Mouse (Mus musculus): ENCODE measurements around the gene Nrcam. TPM values are rescaled to one million over a fixed set of nuclear protein-coding genes. Genes with fewer than 3 reads are reported as not detected.

The Nrcam gene
- polyA plus RNA-seq, 1 experiment = not detected

DNA sequence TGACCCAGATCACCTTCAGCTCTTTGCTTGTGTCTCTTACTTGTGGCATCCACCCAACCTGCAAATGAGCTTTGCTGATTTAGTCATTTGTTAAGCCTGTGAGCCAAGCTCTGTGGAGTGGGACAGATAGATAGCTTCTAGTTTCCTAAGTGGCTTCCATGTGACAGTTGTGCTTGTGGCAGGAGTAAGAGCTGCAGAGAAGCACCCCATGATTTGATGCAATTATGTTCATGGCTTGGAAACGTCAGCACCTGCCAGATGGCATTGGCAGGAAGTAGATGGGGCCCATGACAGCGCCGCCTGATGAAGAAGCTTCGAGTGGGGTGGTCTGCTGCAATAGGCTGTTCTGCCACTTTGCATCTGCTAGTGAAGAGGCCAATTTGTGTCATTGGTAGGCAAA is 186.4 kb downstream of the Nrcam start:
- TF ChIP-seq GATA1 (IDR thresholded peaks at IDR 0.05; ENCODE audit: low read length) = no peak

DNA sequence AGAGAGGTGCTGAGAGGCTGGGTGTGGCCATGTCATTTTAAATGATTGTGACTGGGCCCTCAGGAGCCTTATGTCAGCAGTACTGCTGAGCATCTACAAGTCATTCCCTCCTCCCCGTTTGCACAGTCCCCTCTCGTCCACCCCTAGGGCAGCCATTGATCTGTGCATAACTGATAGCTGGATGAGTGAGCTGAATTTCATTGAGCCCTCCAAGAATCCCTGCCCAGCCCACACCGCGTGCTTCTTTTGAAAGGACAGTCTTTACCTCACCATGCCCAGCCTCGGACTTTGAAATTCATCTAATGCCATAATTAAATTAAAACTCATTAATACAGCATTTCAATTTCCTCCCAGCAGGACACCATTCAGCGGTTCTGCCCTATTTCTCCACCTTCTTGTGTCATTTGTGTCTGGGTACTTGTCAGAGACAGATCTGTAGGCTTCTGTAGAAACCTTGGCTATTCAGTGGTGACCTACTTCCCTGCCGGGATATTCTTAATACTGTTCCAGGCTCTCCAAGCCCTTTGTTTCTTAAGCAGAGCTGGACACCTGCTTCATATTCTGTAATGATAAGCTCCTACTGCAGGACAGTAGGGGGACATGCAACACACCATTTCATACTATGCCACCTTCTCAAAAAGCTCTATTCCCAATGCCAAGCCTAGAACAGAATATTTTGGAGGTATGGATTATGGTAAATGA is 190.9 kb downstream of the Nrcam start:
- no peak for TF ChIP-seq GATA1 (IDR thresholded peaks at IDR 0.05; ENCODE audit: low read length)

DNA sequence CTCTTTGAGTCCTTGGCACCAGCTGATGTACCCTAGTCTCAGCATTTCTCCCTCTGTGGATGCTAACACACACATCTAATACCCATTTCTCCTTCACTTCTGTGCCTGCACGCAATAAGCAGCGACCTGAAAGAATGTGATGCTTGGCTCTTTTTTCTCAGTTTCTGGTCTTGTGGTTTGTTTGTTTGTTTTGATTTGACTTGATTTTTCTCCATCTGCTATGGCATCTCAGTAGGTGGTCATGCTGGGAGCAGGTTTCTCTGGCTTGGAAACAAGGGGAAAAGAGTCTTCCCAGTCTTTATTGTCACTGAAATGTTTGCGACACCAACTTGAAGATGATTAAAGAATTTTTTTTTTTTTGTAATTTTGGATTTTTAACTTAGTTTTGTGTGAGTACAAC is 192.8 kb downstream of the Nrcam start:
- TF ChIP-seq GATA1 (IDR thresholded peaks at IDR 0.05; ENCODE audit: low read length) = no peak

DNA sequence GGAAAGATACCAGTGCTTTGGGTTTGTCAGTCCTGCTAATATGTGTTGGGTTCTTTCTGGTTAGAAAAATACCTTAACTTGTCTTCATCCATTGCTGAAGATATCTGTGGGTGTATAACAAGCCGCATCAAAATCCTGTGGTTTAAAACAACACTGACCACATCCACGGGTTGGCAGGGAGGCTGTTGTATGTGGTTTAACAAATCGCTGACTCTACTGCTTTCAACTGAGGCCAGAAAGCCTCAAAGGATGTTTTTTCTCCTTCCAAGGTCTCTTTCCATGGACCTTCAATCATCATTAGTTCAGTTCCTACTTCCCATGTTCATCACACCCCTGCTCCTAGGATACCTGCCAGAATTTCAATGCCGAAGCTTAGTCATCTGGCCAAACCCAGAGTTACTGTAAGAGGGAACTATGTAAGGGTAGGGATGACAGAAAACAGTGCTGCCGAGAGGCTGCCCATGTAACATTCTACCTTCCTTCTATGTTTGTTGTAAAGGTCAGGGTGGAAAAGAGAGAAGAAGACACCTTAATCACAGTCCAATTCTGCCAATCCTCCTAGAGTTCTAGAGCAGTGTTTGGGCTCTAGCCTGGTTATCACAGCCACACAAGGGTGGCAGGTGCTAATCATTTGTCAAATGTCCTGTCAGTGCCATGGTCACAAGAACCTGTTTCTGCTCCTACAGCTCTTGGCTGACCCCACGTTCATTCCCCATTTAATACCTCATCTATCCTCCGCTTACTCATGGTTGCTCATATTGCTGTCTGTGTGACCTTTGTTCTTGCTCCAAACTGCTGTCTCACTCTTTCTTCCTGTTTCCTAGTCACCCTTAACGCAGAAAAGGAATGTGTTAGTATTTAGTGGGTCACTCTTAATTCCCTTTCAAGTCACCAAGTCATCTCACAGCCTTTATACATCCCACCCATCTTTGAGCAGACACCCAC is 196.2 kb downstream of the Nrcam start:
- TF ChIP-seq GATA1 (IDR thresholded peaks at IDR 0.05; ENCODE audit: low read length) = no peak

DNA sequence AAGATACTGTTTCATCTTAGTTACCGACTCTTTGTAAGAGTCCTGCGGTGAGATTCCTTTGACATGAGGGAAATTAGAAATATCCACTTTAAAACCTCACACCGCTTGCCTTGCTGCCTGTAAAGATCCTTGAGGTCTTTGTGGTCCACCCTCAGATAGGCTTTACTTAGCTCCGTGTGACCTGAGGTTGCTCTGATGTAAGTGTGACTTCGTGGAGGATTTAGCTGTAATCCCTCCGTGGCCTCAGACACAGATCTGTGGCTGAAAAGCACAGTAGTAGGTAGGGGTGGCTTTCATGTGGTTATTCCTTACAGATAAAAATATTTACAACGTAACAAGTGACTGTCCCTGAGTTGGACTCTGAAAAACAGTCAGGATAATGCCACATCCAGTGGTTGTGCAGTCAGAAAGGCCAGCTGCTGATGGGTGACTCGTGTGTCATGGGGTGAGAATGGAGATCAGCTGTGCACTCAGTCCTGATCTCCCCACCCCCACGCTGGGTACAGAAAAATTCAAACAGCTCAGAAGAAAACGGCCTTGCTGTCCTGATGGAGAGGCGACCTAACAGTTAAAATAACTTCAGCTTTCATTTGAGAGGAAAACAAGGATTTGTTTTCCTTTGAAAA is 199.8 kb downstream of the Nrcam start:
- no peak for TF ChIP-seq GATA1 (IDR thresholded peaks at IDR 0.05; ENCODE audit: low read length)

DNA sequence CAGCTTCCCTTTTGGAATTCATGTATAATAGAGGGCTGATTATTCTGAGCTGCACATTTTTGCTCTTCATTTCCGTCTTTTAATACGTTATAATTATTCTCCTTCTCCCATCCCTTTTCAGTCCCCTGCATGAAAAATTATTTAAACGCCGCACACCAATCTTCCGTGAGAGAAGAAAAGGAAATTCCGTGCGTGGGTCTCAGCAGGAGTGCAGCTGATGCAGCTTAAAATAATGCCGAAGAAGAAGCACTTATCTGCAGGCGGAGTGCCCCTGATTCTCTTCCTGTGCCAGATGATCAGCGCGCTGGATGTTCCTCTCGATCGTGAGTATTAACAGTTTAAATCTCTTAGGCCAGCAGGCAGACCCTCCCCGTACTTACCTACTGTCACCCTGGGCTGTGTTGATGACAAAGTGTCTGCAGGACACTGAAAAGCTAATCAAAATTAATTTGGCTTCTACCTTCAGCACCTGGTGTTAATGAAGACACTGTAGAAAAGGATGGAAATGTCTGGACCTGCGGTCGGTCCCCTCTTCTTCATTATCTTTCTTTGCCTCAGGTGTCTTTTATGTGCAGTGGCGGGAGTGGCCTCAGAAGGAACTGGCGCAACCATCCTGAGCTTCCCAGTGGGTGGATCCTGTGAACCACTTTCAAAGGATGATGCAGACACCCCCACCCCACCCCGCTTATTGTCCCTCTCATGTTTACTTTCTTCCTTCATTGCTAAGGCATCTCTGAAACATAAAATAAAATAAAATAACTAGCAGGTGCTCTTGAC is 203.8 kb downstream of the Nrcam start:
- no peak for TF ChIP-seq GATA1 (IDR thresholded peaks at IDR 0.05; ENCODE audit: low read length)

DNA sequence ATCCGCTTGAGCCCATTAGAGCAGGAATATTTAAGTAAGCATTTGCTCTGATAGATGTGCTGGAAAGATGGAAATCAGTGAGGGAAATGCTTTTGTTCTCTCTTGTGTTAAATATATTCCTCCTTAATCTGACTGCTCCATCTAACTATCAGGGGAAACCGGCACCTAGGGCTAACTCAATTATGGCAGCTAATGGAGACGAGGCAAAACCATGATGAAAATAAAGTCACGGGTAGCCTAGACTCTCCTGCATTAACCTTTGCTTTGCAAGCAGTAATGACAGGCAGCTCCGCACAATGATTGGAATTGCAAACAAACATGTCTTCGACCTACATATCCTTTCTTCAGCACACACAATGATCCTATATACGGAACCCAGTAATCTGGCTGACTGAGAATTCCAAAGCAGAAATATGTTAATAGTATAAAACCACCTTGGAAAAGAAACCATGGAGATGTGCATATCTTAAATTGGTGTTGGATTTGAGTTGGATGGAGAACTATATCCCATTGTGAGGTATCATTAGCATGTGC is 205.5 kb downstream of the Nrcam start:
- TF ChIP-seq GATA1 (IDR thresholded peaks at IDR 0.05; ENCODE audit: low read length) = no peak

DNA sequence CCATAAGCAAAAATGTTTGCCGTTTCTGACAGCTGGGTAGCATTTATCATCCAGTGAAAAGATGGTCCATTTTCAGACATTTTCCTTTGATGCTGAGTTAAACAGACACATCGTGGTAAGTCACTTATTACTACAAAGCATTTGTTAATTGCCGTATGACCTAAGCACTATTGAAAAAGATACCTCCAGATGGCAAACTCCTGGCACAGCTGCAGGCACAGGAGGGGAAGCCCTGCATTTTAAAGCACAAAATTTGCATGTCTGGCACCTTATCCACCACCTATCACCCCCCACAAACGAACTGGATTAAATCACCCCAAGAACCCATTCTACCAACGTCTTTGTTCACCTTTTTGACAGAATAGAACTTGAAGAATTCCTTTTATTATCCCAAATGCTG is 206.9 kb downstream of the Nrcam start:
- TF ChIP-seq GATA1 (IDR thresholded peaks at IDR 0.05; ENCODE audit: low read length) = no peak

DNA sequence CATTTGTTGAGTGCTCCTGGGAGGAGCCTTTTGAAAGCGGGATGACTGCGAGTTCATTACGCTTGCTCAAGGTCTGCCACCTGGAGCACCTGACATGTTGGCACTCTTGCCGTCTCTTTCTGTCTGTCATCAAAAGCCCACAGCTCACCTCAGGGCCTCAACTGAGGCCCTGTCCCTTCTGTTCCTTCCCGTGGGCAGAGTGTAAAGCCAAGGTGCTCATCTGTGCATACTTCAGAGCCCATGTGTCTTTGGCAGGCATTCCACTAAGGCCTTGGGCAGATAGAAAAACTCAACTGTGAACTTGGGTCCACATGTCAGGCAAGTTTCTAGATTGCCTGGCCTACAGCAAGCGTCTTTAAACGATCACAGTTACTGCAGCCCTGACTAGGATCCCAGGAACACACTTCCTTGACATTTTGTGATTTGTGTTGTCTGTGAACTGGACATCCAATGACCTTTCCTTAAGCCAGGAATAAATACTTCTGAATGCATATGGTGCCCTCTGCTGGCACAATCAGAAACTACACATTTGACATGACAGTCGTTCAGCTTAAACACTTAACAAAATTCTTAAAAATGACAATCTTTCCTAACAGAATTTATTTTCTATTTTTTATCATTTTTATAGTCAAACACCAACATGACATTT is 219.2 kb downstream of the Nrcam start:
- no peak for TF ChIP-seq GATA1 (IDR thresholded peaks at IDR 0.05; ENCODE audit: low read length)

DNA sequence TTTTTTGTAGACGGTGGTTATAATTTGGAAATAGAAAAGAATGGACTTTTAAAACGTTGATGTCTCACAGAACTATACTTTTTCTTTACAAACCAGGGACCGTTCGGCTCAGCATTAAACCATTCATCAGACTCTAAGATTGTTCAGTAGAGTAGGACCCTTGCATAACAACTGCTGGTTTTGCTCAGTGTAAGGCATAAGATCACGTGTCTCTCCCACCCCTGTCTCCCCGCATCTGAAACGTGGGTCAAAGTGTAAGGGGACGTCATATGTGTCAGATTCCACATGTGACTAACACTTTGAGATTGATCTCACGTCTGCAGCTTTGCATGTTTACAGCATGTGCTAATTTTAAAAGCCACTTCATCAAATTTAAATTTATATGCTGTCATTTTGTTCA is 219.8 kb downstream of the Nrcam start:
- no peak for TF ChIP-seq GATA1 (IDR thresholded peaks at IDR 0.05; ENCODE audit: low read length)

DNA sequence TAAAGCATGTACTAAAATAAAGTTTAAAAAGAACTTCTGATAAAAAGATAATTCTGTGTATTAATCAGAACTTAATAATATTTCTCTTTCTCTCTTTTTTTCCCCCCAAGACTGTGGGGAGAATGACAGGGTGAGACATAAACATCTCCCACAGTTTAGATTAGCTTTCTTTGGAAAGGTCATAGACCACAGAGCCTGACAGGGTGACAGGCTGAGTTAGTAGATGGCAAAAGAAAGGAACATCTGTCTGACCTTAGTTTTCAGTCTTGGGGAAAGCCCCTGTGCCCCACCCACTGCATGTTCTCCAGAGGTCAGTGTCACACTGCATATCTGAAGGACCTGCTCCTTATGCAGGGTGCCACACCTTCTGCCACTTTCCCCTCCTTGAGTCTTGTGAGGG is 222.9 kb downstream of the Nrcam start:
- TF ChIP-seq GATA1 (IDR thresholded peaks at IDR 0.05; ENCODE audit: low read length) = no peak

DNA sequence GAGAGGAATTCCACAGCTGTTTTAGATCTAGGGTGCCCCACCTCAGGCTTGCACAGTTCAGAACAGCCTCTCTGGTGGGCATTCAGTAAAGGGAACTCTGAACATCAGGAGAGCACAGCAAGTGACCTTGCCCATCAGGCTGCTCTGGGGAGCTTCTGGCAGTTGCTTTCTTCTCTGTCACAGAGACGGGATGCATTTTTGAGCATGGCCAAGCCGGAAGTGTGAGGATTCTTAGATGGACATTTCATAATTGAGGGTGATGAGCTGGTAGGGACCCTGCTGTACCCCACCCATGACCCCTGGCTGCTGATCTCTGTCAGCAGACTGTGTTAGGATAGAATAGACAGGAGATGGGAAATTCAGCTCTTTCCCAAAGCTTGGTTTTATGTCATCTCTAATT is 225.4 kb downstream of the Nrcam start:
- TF ChIP-seq GATA1 (IDR thresholded peaks at IDR 0.05; ENCODE audit: low read length) = no peak

DNA sequence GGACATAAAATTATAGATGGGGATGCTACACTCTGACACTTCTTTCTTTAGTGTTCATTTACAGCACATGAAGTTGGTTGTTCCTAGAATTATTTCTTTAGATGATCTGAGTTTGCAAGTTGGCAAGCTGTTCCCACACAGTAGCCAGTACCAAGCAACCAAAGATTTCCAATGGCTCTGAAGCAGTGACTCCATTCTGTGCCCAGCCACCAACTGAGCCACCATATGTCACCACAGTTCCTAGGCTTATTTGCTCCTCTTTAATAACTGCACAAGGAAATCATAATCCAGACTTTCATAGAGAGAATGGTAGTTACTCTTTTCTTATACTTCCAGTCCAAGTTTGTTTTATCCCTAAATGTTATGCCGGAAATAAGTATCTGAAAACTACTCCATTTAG is 226.1 kb downstream of the Nrcam start:
- TF ChIP-seq GATA1 (IDR thresholded peaks at IDR 0.05; ENCODE audit: low read length) = no peak

DNA sequence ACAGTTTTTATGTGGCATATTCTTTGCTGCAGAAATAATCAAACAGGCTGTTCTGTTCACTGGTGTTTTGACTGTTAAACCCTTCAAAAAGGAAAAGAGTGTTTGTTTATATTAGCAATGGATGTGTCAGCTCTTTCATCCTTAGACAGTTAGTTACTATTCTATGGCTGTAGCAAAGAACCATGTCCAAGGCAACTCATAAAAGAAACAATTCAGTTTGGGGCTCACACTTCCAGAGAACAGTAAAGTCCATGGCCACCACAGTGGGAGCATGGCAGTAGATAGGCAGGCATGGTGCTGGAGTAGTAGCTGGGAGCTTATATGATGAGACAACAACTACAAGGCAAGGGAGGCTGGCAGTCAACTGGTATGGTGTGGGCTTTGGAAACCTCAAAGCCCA is 231.3 kb downstream of the Nrcam start:
- no peak for TF ChIP-seq GATA1 (IDR thresholded peaks at IDR 0.05; ENCODE audit: low read length)

DNA sequence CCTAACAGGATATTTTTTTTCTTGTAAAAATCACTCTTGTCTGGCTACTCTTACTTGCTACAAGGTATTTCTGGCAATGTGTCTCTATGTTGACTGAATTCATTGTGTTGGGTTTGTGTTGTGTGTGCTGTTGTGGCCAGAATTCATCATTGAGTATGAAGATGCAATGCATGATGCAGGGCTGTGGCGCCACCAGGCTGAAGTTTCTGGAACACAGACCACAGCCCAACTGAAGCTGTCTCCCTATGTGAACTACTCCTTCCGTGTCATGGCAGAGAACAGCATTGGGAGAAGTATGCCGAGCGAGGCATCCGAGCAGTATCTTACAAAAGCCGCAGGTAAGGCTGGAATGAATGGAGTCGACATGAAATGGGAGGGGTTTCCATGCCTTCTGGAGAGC is 241.4 kb downstream of the Nrcam start:
- no peak for TF ChIP-seq GATA1 (IDR thresholded peaks at IDR 0.05; ENCODE audit: low read length)

Data from G1E-ER4 (cell line).